Mouse (Mus musculus) testis, adult 2 months (tissue): ENCODE data around the gene Wdr54.

Source experiments
- CTCF ChIP-seq: fragments of 200-500 bp; IDR thresholded peaks from 2 replicates; pipeline ENCODE4 v1.5.1; 2012; ENCODE audit warnings: low read depth, mild to moderate bottlenecking, inconsistent platforms, low read length, moderate library complexity; ENCODE audit not compliant: control insufficient read depth, insufficient read depth, insufficient replicate concordance
- POLR2A ChIP-seq: fragments of 200-500 bp; IDR thresholded peaks from 2 replicates; pipeline ENCODE4 v1.6.1; 2012; ENCODE audit warnings: low read depth, mild to moderate bottlenecking, inconsistent platforms, low read length, moderate library complexity; ENCODE audit not compliant: control insufficient read depth

GRCm38 (mm10) chr6:83136881-83137575 lies 19.2 kb downstream of the Wdr54 start:
- TF ChIP-seq CTCF: no peak
- TF ChIP-seq POLR2A: no peak
